Mouse (Mus musculus): Measurements from ENCODE around the gene Anapc7. TPM values are rescaled to one million over a fixed set of nuclear protein-coding genes. Genes with fewer than 3 reads are reported as not detected.
A peak's percentile ranks its signal among the peaks of the same experiment; 100 is the strongest.
"Not testable (repeated sequence)": the region's sequence is repeated elsewhere in the genome, so short reads cannot be mapped to it uniquely, and the experiment has no call there.

Gene Anapc7
- polyA plus RNA-seq, 1 experiment from 2014 or later, result 28.3 TPM

- H3K27ac ChIP-seq (ENCODE audit: low read depth, low read length), result no peak overlapping the region
- no peak for ATAC-seq (replicated peaks; ENCODE audit: low FRiP score)
- H3K4me2 ChIP-seq (ENCODE audit: low read depth, low read length, severe bottlenecking), result no peak overlapping the region
- H3K9ac ChIP-seq (ENCODE audit: low read length), result no peak overlapping the region
- H3K4me1 ChIP-seq (replicated peaks; ENCODE audit: control insufficient read depth, insufficient read depth, low read length), result no peaks in the 10 kb centered on the region
- peaks cover 8% of the 10 kb centered on the region; the same call in 1 of the 2 replicates for H3K36me3 ChIP-seq (ENCODE audit: control insufficient read depth, insufficient read depth, low read length)
- no peaks in the 10 kb centered on the region for H3K27me3 ChIP-seq (ENCODE audit: control insufficient read depth, insufficient read depth, low read length)
- no peak overlapping the region for H3K4me3 ChIP-seq (ENCODE audit: low read depth, low read length)
- WGBS, result 93% methylated on average over 5 of the region's 5 CpGs
- H3K9me3 ChIP-seq (ENCODE audit: control insufficient read depth, low read length), result no peaks in the 10 kb centered on the region
- DNase-seq (ENCODE audit: low spot score), result no peak
Observed at GRCm38 (mm10) chr5:122451324-122451723, 29.8 kb downstream of the Anapc7 start.

- DNase-seq (ENCODE audit: low spot score), result no peak
- H3K27me3 ChIP-seq (ENCODE audit: control insufficient read depth, insufficient read depth, low read length), result no peaks in the 10 kb centered on the region
- peaks cover 8% of the 10 kb centered on the region; the same call in 1 of the 2 replicates for H3K36me3 ChIP-seq (ENCODE audit: control insufficient read depth, insufficient read depth, low read length)
- no peaks in the 10 kb centered on the region for H3K4me1 ChIP-seq (replicated peaks; ENCODE audit: control insufficient read depth, insufficient read depth, low read length)
- H3K9me3 ChIP-seq (ENCODE audit: control insufficient read depth, low read length), result no peaks in the 10 kb centered on the region
- no peak for ATAC-seq (replicated peaks; ENCODE audit: low FRiP score)
- H3K9ac ChIP-seq (ENCODE audit: low read length), result no peak overlapping the region
- H3K4me3 ChIP-seq (ENCODE audit: low read depth, low read length), result no peak overlapping the region
- H3K4me2 ChIP-seq (ENCODE audit: low read depth, low read length, severe bottlenecking), result no peak overlapping the region
- WGBS, result 86% methylated on average over 7 of the region's 7 CpGs
- no peak overlapping the region for H3K27ac ChIP-seq (ENCODE audit: low read depth, low read length)
Observed at GRCm38 (mm10) chr5:122452194-122452593, 30.7 kb downstream of the Anapc7 start.

GRCm38 (mm10) chr5:122453188-122453587 is 31.7 kb downstream of the Anapc7 start:
- ATAC-seq (replicated peaks; ENCODE audit: low FRiP score) (no peak), DNase-seq (ENCODE audit: low spot score) (no peak)
- H3K4me1 ChIP-seq (replicated peaks; ENCODE audit: control insufficient read depth, insufficient read depth, low read length), result no peaks in the 10 kb centered on the region
- no peaks in the 10 kb centered on the region for H3K27me3 ChIP-seq (ENCODE audit: control insufficient read depth, insufficient read depth, low read length)
- H3K27ac ChIP-seq (ENCODE audit: low read depth, low read length), result no peak overlapping the region
- H3K9ac ChIP-seq (ENCODE audit: low read length), result no peak overlapping the region
- no peak overlapping the region for H3K4me2 ChIP-seq (ENCODE audit: low read depth, low read length, severe bottlenecking)
- H3K4me3 ChIP-seq (ENCODE audit: low read depth, low read length), result no peak overlapping the region
- no peaks in the 10 kb centered on the region for H3K9me3 ChIP-seq (ENCODE audit: control insufficient read depth, low read length)
- 89% methylated on average over 6 of the region's 6 CpGs for WGBS
- H3K36me3 ChIP-seq (ENCODE audit: control insufficient read depth, insufficient read depth, low read length), result peaks cover 9% of the 10 kb centered on the region

GRCm38 (mm10) chr5:122454442-122454841 is 32.9 kb downstream of the Anapc7 start:
- 88% methylated on average over 4 of the region's 4 CpGs for WGBS
- ATAC-seq (replicated peaks; ENCODE audit: low FRiP score), result no peak

GRCm38 (mm10) chr5:122454883-122455282 is 33.4 kb downstream of the Anapc7 start:
- Histone ChIP-seq H3K9me3 (ENCODE audit: control insufficient read depth, low read length) (no peaks in the 10 kb centered on the region), H3K27ac (ENCODE audit: low read depth, low read length) (no peak overlapping the region), H3K4me3 (ENCODE audit: low read depth, low read length) (no peak overlapping the region), H3K27me3 (ENCODE audit: control insufficient read depth, insufficient read depth, low read length) (no peaks in the 10 kb centered on the region), H3K36me3 (ENCODE audit: control insufficient read depth, insufficient read depth, low read length) (peaks cover 20% of the 10 kb centered on the region), H3K4me2 (ENCODE audit: low read depth, low read length, severe bottlenecking) (no peak overlapping the region), H3K9ac (ENCODE audit: low read length) (no peak overlapping the region), H3K4me1 (replicated peaks; ENCODE audit: control insufficient read depth, insufficient read depth, low read length) (no peaks in the 10 kb centered on the region)
- WGBS, result 96% methylated on average over 3 of the region's 3 CpGs
- no peak for DNase-seq (ENCODE audit: low spot score)
- ATAC-seq (replicated peaks; ENCODE audit: low FRiP score), result no peak

More at GRCm38 (mm10) chr5:122454442-122454841, 32.9 kb downstream of the Anapc7 start:
- no peaks in the 10 kb centered on the region for H3K27me3 ChIP-seq (ENCODE audit: control insufficient read depth, insufficient read depth, low read length)
- H3K4me3 ChIP-seq (ENCODE audit: low read depth, low read length), result no peak overlapping the region
- no peaks in the 10 kb centered on the region for H3K9me3 ChIP-seq (ENCODE audit: control insufficient read depth, low read length)
- no peak for DNase-seq (ENCODE audit: low spot score)
- H3K9ac ChIP-seq (ENCODE audit: low read length), result no peak overlapping the region
- H3K36me3 ChIP-seq (ENCODE audit: control insufficient read depth, insufficient read depth, low read length), result peaks cover 17% of the 10 kb centered on the region
- no peaks in the 10 kb centered on the region for H3K4me1 ChIP-seq (replicated peaks; ENCODE audit: control insufficient read depth, insufficient read depth, low read length)
- H3K27ac ChIP-seq (ENCODE audit: low read depth, low read length), result no peak overlapping the region
- no peak overlapping the region for H3K4me2 ChIP-seq (ENCODE audit: low read depth, low read length, severe bottlenecking)

GRCm38 (mm10) chr5:122455584-122455983 is 34.1 kb downstream of the Anapc7 start:
- H3K27me3 ChIP-seq (ENCODE audit: control insufficient read depth, insufficient read depth, low read length), result no peaks in the 10 kb centered on the region
- DNase-seq (ENCODE audit: low spot score), result no peak
- no peaks in the 10 kb centered on the region for H3K4me1 ChIP-seq (replicated peaks; ENCODE audit: control insufficient read depth, insufficient read depth, low read length)
- no peak overlapping the region for H3K27ac ChIP-seq (ENCODE audit: low read depth, low read length)
- H3K4me2 ChIP-seq (ENCODE audit: low read depth, low read length, severe bottlenecking), result no peak overlapping the region
- H3K36me3 ChIP-seq (ENCODE audit: control insufficient read depth, insufficient read depth, low read length), result peaks cover 26% of the 10 kb centered on the region
- WGBS, result 96% methylated on average over 3 of the region's 3 CpGs
- ATAC-seq (replicated peaks; ENCODE audit: low FRiP score), result no peak
- no peak overlapping the region for H3K4me3 ChIP-seq (ENCODE audit: low read depth, low read length)
- no peaks in the 10 kb centered on the region for H3K9me3 ChIP-seq (ENCODE audit: control insufficient read depth, low read length)
- no peak overlapping the region for H3K9ac ChIP-seq (ENCODE audit: low read length)

- ATAC-seq (replicated peaks; ENCODE audit: low FRiP score); H3K4me3 ChIP-seq (ENCODE audit: low read depth, low read length); H3K9ac ChIP-seq (ENCODE audit: low read length); H3K27ac ChIP-seq (ENCODE audit: low read depth, low read length); H3K27me3 ChIP-seq (ENCODE audit: control insufficient read depth, insufficient read depth, low read length); H3K4me1 ChIP-seq (replicated peaks; ENCODE audit: control insufficient read depth, insufficient read depth, low read length); H3K9me3 ChIP-seq (ENCODE audit: control insufficient read depth, low read length); H3K4me2 ChIP-seq (ENCODE audit: low read depth, low read length, severe bottlenecking): not testable (repeated sequence)
- WGBS, result 92% methylated on average over 9 of the region's 9 CpGs
- peak; percentile 41 for DNase-seq (ENCODE audit: low spot score)
- peaks cover 37% of the 10 kb centered on the region for H3K36me3 ChIP-seq (ENCODE audit: control insufficient read depth, insufficient read depth, low read length)
Observed at GRCm38 (mm10) chr5:122457054-122457453, 35.6 kb downstream of the Anapc7 start.

GRCm38 (mm10) chr5:122458066-122458465 is 36.6 kb downstream of the Anapc7 start:
- Histone ChIP-seq H3K9me3 (ENCODE audit: control insufficient read depth, low read length) (no peaks in the 10 kb centered on the region), H3K9ac (ENCODE audit: low read length) (no peak overlapping the region), H3K4me3 (ENCODE audit: low read depth, low read length) (no peak overlapping the region), H3K27me3 (ENCODE audit: control insufficient read depth, insufficient read depth, low read length) (no peaks in the 10 kb centered on the region), H3K4me1 (replicated peaks; ENCODE audit: control insufficient read depth, insufficient read depth, low read length) (no peaks in the 10 kb centered on the region), H3K36me3 (ENCODE audit: control insufficient read depth, insufficient read depth, low read length) (peaks cover 39% of the 10 kb centered on the region), H3K27ac (ENCODE audit: low read depth, low read length) (no peak overlapping the region), H3K4me2 (ENCODE audit: low read depth, low read length, severe bottlenecking) (no peak overlapping the region)
- DNase-seq (ENCODE audit: low spot score), result no peak
- ATAC-seq (replicated peaks; ENCODE audit: low FRiP score), result no peak
- WGBS, result 93% methylated on average over 4 of the region's 4 CpGs

GRCm38 (mm10) chr5:122459335-122459734 is 37.8 kb downstream of the Anapc7 start:
- Histone ChIP-seq H3K4me3 (ENCODE audit: low read depth, low read length) (no peak overlapping the region), H3K27me3 (ENCODE audit: control insufficient read depth, insufficient read depth, low read length) (no peaks in the 10 kb centered on the region), H3K9me3 (ENCODE audit: control insufficient read depth, low read length) (no peaks in the 10 kb centered on the region), H3K9ac (ENCODE audit: low read length) (no peak overlapping the region), H3K27ac (ENCODE audit: low read depth, low read length) (no peak overlapping the region), H3K36me3 (ENCODE audit: control insufficient read depth, insufficient read depth, low read length) (peaks cover 39% of the 10 kb centered on the region), H3K4me1 (replicated peaks; ENCODE audit: control insufficient read depth, insufficient read depth, low read length) (no peaks in the 10 kb centered on the region), H3K4me2 (ENCODE audit: low read depth, low read length, severe bottlenecking) (no peak overlapping the region)
- no peak for DNase-seq (ENCODE audit: low spot score)
- no peak for ATAC-seq (replicated peaks; ENCODE audit: low FRiP score)
- 92% methylated on average over 5 of the region's 5 CpGs for WGBS

Measured in forebrain, embryonic 11.5 days (tissue).